Mouse (Mus musculus) layer of hippocampus, postnatal 36 days (tissue): ENCODE measurements around the gene Gm49321. TPM values are rescaled to one million over a fixed set of nuclear protein-coding genes. Genes with fewer than 3 reads are reported as not detected.
A peak's percentile ranks its signal among the peaks of the same experiment; 100 is the strongest.

Source experiments
- DNase-seq, 2 experiments: peaks; one replicate each; pipeline ENCODE4 v3.0.0; 2022
- total RNA-seq, 2 experiments: library from RNA; stranded (reverse); gene quantifications; 2 replicates each; pipeline ENCODE4 v1.2.3; 2021

Gm49321 gene
- total RNA-seq, 2 experiments from 2014 or later = 12.0 to 17.6 TPM

GRCm38 (mm10) chr12:74014739-74015270, 77.4 kb downstream of the Gm49321 start:
- DNase-seq = peak in 1 of 2 experiments; percentile 23

GRCm38 (mm10) chr12:74015491-74015890, 78.0 kb downstream of the Gm49321 start:
- no peak for DNase-seq

Other genes with a start within 250 kb of the Gm49321 start
- gene Hif1a, start 36.3 kb upstream of the Gm49321 start, total RNA-seq = 10 to 100 TPM; 54.9 to 60.0 TPM
- 10 to 100 TPM; 37.3 to 39.2 TPM for gene Snapc1, start 26.8 kb downstream of the Gm49321 start, total RNA-seq
- gene Syt16, start 60.0 kb downstream of the Gm49321 start, total RNA-seq = 10 to 100 TPM; 54.1 to 57.5 TPM